Mouse (Mus musculus) embryo, embryonic 10.5 days (tissue): Measurements from ENCODE around the gene Tbx3.

ENCODE experiments used
- DNase-seq: peaks from one replicate; pipeline ENCODE4 v3.0.0-alpha.2; 2015; ENCODE audit warnings: low spot score

Gene Tbx3

GRCm38 (mm10) chr5:119708850-119709585 lies 38.5 kb downstream of the Tbx3 start:
- no peak for DNase-seq

- DNase-seq: no peak
Observed at GRCm38 (mm10) chr5:119709826-119710559, 39.5 kb downstream of the Tbx3 start.

DNA sequence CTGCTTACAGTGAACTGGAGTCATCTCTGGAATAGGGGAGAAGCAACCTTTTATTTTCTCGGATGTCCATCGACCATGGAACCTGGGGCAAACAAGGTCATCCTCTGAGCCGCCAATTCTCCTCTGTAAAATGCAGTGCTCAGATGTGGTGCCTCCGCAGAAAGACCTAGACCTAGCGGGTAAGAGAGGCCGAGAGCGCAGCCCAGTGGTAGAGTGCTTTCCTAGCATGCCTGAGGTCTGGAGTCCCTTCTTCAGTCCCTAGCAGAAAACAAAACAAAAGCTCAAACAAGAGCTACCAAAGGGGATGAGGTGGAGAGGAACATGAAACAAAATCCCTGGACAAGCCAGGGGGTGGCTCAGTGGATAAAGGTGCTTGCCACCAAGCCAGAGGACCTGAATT lies 40.3 kb downstream of the Tbx3 start:
- peak; percentile 66 for DNase-seq

DNA sequence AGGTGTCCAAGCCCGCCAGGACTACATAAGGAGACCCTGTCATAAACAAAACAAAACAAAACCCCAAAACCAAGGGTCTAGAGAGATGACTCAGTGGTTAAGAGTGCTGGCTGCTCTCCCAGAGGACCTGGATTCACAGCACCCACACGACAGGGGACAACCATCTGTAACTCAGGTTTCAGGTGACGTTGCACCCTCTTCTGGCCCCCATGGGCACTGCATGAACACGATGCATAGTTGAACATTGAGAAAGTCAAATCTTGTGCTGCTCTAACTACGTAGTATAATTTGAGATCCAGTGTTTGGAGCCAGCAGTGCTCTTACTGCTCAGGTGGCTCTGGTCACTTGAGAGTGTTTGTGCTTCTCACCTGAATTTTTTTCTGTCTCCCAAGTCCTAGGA lies 41.2 kb downstream of the Tbx3 start:
- DNase-seq: no peak

GRCm38 (mm10) chr5:119712679-119713246 lies 42.3 kb downstream of the Tbx3 start:
- peak; percentile 87 for DNase-seq

GRCm38 (mm10) chr5:119720471-119721265 lies 50.2 kb downstream of the Tbx3 start:
- DNase-seq: no peak

DNA sequence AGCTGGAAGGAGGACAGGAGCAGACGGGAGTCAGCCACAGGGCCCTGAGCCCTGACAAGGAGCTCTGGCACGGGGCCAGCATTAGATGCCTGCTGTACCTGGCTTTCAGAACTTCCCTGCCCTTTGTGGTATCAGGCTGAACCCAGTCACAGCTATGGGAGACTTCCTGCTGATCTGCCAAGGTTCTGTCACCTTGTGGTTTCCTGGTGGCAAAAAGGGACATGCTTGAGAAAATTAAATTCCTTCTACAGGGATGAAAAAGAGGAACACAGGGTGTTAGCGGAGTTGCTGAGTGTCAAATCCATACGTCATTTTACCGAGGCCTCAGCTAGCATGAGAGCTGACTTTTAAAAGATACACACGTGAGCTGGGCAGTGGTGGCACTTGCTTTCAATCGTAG lies 62.5 kb downstream of the Tbx3 start:
- no peak for DNase-seq
